Mouse (Mus musculus) splenic B cell, adult 2 months (primary cell): ENCODE results near the gene Olfr148.

Experiments
- DNase-seq: peaks from one replicate; pipeline ENCODE4 v3.0.0-alpha.2; 2011; ENCODE audit warnings: low read depth, low spot score
- H3K27me3 ChIP-seq: 2 replicates; pipeline ENCODE4 v1.6.1; 2012; ENCODE audit warnings: mild to moderate bottlenecking, low read length, moderate library complexity, mixed read lengths; ENCODE audit not compliant: control insufficient read depth, poor library complexity, insufficient read depth, severe bottlenecking
- H3K36me3 ChIP-seq: 2 replicates; pipeline ENCODE4 v1.6.1; 2012; ENCODE audit warnings: mild to moderate bottlenecking, low read length, moderate library complexity, mixed read lengths; ENCODE audit not compliant: control insufficient read depth, poor library complexity, insufficient read depth, severe bottlenecking

Gene Olfr148

DNA sequence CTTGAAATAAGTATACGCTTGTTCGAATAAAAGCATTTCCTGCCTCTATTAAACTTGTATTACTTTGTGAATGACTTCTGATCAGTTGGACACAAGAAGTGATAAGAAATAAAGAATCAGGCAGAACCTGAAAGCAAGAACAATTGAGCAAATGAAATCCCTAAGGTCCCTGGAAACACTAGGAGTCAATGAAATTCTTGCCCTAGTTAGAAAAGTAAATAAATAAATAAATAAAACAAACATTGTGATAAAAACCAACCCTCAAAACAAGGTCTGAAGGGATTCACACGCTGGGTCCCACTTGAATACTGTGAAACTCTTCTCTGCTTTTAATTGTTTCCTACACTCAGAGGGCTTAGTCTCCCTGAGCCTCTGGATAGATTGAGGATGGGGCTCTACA is at the start of gene Olfr148:
Gene Olfr148, plus strand, starts transcription at position 301 of the 400 bp plus-strand sequence.
- no peak for DNase-seq
- no peaks in the 10 kb centered on the region for H3K27me3 ChIP-seq

DNA sequence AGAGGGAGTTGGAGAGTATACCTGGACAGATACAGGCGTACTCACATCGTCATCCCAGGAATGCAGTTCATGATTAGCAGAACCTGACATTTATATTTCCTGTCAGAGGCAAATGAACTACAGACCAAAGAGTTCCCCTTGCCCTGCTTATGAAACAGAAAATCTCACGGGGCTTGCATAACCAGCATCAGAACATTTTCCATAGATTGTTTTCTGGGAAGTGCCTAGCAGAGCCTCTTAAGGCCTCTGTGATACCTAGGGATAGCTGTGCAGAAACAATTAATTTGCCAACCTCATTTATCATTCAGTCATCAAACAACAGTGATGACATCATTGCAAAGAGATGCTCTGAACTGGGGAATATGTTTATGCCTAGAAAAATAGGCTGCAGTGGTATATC is 35.0 kb upstream of the Olfr148 start, which contains the start of gene Olfr959:
Gene Olfr959, minus strand, starts transcription at position 101 of the 400 bp plus-strand sequence.
- Histone ChIP-seq H3K27me3 (no peaks in the 10 kb centered on the region), H3K36me3 (no peaks in the 10 kb centered on the region)
- no peak for DNase-seq

More for the DNA sequence above, at the start of gene Olfr148:
- no peaks in the 10 kb centered on the region for H3K36me3 ChIP-seq

- Histone ChIP-seq H3K36me3 (no peaks in the 10 kb centered on the region), H3K27me3 (no peaks in the 10 kb centered on the region)
- DNase-seq: no peak
Measured at GRCm38 (mm10) chr9:39577050-39577449, 33.4 kb upstream of the Olfr148 start.

DNA sequence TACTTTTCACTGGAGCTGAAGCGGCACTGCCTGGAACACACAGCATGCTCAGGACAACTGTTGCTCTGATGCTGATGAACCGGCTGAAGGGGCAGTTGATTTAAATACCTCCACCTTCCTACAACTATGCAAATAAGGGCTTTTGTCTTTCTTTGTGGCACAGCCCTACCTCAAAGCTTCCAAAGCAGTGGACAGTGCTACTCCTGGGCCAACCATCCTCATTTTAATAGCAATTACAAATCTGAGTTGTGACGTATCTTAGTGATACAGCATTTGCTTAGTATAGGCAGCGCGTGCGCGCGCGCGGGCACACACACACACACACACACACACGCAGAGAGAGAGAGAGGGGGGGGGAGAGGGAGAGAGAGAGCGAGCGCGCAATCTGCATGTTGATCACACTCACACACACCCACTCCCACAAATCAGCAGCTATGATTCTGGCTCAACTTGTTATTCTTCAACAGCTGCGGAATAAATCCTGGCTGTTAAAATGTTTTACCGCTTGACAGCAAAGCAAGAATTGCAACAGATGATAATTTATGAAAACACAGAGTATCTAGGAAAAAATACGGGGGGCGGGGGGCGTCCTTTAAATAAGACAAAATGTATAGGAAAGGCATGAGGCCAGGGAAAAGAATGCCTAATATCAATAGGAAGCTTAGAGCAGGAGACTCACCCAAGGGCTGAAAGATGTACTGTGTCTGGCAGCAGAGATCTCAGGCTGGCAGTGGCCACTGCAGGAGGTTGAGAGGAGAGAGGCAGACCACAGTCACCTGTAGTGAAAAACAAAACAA is 7.7 kb upstream of the Olfr148 start:
- no peaks in the 10 kb centered on the region for H3K36me3 ChIP-seq
- H3K27me3 ChIP-seq: no peaks in the 10 kb centered on the region
- DNase-seq: no peak

DNA sequence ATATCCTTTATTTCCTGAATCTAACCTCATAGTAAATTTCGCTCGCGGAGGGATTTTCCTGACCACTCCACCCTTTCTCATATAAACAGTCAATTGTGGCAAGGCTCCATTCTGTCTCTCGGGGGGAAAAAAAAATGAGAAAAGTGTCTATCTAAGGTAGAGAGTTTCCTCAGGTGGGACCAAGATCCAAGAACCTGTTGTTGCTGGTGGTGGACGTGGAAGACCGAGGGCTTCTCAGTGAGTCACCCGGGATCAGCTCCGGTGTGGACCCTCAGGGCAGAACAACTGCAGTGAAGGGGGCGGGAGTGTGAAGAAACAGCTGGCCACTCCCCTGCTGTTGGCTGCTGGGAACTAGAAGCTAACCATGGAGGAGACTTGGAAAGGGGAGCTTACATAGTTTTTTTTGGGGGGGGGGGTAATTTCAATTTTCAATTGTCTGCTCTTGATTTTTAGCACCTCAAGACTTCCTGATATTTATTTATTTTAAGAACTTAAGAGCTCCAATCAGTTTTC is 7.1 kb upstream of the Olfr148 start:
- no peak for DNase-seq
- Histone ChIP-seq H3K27me3 (no peaks in the 10 kb centered on the region), H3K36me3 (no peaks in the 10 kb centered on the region)

GRCm38 (mm10) chr9:39603999-39604453 is 6.4 kb upstream of the Olfr148 start, which contains the start of gene AW551984:
Gene AW551984, minus strand, starts transcription at chr9:39604403.
- no peak for DNase-seq
- Histone ChIP-seq H3K36me3 (no peaks in the 10 kb centered on the region), H3K27me3 (no peaks in the 10 kb centered on the region)

- H3K27me3 ChIP-seq: no peaks in the 10 kb centered on the region
Measured at GRCm38 (mm10) chr9:39608497-39608896, 2.0 kb upstream of the Olfr148 start.

GRCm38 (mm10) chr9:39611953-39612352 is 1.5 kb downstream of the Olfr148 start:
- H3K27me3 ChIP-seq: no peaks in the 10 kb centered on the region
- no peak for DNase-seq
- H3K36me3 ChIP-seq: no peaks in the 10 kb centered on the region

More at GRCm38 (mm10) chr9:39608497-39608896, 2.0 kb upstream of the Olfr148 start:
- DNase-seq: no peak
- no peaks in the 10 kb centered on the region for H3K36me3 ChIP-seq

DNA sequence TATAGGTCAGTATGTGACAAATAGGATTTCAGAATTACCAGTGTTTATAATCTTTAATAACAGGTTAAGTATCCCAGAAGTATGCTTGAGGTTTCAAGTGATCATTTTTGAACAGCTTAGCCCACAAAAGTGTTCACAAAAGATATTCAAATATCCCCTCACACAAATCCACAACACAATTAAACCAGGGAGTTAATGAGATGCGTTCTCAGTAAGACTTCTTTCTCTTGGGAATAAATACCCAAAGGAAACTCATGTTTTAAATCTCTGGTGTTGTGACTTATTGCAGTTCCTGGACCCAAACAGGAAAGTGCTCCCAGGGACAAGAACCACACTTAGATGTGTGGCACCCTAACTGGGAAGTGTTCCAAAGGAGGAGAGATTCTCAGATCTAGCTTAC is 10.6 kb downstream of the Olfr148 start, which contains the start of gene Olfr960:
Gene Olfr960, plus strand, starts transcription at position 301 of the 400 bp plus-strand sequence.
- no peaks in the 10 kb centered on the region for H3K36me3 ChIP-seq
- no peaks in the 10 kb centered on the region for H3K27me3 ChIP-seq
- no peak for DNase-seq

GRCm38 (mm10) chr9:39623783-39624182 is 13.3 kb downstream of the Olfr148 start:
- DNase-seq: no peak
- no peaks in the 10 kb centered on the region for H3K27me3 ChIP-seq
- H3K36me3 ChIP-seq: no peaks in the 10 kb centered on the region

DNA sequence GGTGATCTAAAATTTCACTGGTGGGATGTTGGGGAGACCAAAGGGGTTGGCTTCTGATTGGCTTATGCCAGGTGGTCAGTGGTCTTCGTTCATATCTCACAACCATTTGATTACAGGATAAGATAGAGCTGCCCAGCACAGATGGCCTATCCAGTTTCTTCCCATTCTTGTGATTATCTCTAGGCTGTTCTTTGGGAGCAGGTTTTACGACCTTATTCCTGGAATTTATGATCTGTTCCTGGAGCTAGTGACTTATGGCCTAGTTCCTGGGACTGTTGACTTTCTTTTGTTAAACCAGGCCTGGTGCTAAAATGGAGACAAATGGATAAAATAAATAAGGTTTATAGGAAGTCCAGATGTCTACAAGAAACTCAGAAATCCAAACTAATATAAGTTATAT is 14.3 kb downstream of the Olfr148 start:
- Histone ChIP-seq H3K36me3 (no peaks in the 10 kb centered on the region), H3K27me3 (no peaks in the 10 kb centered on the region)
- no peak for DNase-seq

DNA sequence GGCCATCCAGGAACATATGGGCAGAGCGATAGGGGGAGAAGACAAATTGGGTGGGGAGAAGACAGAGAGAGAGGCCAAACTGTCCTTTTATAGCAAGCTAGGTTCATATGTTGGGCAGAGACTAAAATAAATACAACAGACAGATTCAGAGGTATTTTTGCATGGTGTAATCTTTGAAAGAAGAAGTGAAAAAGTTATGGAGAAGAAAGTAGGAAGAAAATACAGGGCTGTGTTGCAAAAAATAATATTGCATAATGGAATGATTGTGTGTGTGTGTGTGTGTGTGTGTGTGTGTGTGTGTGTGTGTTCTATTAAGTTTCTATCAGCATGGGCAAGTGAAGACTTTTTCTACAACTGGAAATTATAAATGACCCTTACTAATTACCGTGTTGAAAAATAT is 18.6 kb downstream of the Olfr148 start:
- H3K36me3 ChIP-seq: no peaks in the 10 kb centered on the region
- H3K27me3 ChIP-seq: no peaks in the 10 kb centered on the region
- no peak for DNase-seq

- H3K27me3 ChIP-seq: no peaks in the 10 kb centered on the region
- DNase-seq: no peak
- H3K36me3 ChIP-seq: no peaks in the 10 kb centered on the region
Measured at GRCm38 (mm10) chr9:39633913-39634594, 23.6 kb downstream of the Olfr148 start.

GRCm38 (mm10) chr9:39644785-39645184 is 34.3 kb downstream of the Olfr148 start, which contains the start of gene Olfr961:
Gene Olfr961, plus strand, starts transcription at chr9:39645085.
- DNase-seq: no peak
- Histone ChIP-seq H3K36me3 (no peaks in the 10 kb centered on the region), H3K27me3 (no peaks in the 10 kb centered on the region)

- Histone ChIP-seq H3K36me3 (no peaks in the 10 kb centered on the region), H3K27me3 (no peaks in the 10 kb centered on the region)
- no peak for DNase-seq
Measured at GRCm38 (mm10) chr9:39647382-39647781, 36.9 kb downstream of the Olfr148 start.
